Mouse (Mus musculus): ENCODE results near the gene Cpne4. TPM values are rescaled to one million over a fixed set of nuclear protein-coding genes. Genes with fewer than 3 reads are reported as not detected.
A peak's percentile ranks its signal among the peaks of the same experiment; 100 is the strongest.

The Cpne4 gene
- not detected in 2 replicates for polyA plus RNA-seq (2011; ENCODE audit: insufficient read depth, insufficient read length, low read depth, missing spikeins)

- Histone ChIP-seq H3K36me3 (ENCODE audit: control insufficient read depth, insufficient read depth, low read length, poor library complexity, severe bottlenecking) (no peaks in the 10 kb centered on the region), H3K9me3 (replicated peaks; ENCODE audit: control insufficient read depth, insufficient read depth, low read length, poor library complexity, severe bottlenecking) (no peaks in the 10 kb centered on the region), H3K27me3 (ENCODE audit: control insufficient read depth, insufficient read depth, low read length, poor library complexity, severe bottlenecking) (no peaks in the 10 kb centered on the region), H3K4me1 (ENCODE audit: control insufficient read depth, insufficient read depth, low read length) (no peaks in the 10 kb centered on the region), H3K27ac (ENCODE audit: insufficient read depth, low read length) (no peak within 1 kb of the TSS), H3K9ac (ENCODE audit: low read depth, poor library complexity, severe bottlenecking) (no peak within 1 kb of the TSS), H3K4me3 (ENCODE audit: low read depth, low read length) (no peak within 1 kb of the TSS)
- TF ChIP-seq POLR2A (IDR thresholded peaks at IDR 0.05; ENCODE audit: insufficient read depth, low read length) (no peak), EP300 (IDR thresholded peaks at IDR 0.05; ENCODE audit: insufficient read depth, low read depth, low read length) (no peak), CTCF (IDR thresholded peaks at IDR 0.05; ENCODE audit: low read depth, low read length) (no peak)
Measured at GRCm38 (mm10) chr9:104546986-104547385, at the start of gene Cpne4. Gene Cpne4 (plus strand): TSS chr9:104547286.

DNA sequence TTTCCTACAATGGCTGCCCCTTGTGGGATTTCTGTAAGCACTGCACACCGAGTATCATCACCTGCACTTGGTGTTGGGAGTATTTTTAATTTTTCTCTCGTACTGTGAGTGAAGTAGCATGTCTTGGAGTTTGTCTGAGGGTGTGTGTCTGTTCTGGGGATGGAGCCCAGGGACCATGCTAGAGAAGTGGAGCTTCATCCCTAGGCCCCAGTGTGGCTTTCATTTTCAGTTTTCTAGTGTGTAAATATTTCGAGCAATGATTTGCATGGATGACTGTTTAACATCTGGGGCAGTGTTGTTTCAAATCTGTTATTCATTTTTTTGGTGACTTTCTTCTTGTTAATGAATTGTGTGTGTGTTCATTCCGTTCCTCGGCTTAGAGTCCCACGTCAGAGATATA lies 31.9 kb upstream of the Cpne4 start:
- no peaks in the 10 kb centered on the region for H3K36me3 ChIP-seq (ENCODE audit: control insufficient read depth, insufficient read depth, low read length, poor library complexity, severe bottlenecking)

GRCm38 (mm10) chr9:104535508-104535907 lies 11.6 kb upstream of the Cpne4 start:
- no peak for TF ChIP-seq POLR2A (IDR thresholded peaks at IDR 0.05; ENCODE audit: insufficient read depth, low read length)
- TF ChIP-seq CTCF (IDR thresholded peaks at IDR 0.05; ENCODE audit: low read depth, low read length) = peak; percentile 67
- Histone ChIP-seq H3K9ac (ENCODE audit: low read depth, poor library complexity, severe bottlenecking) (no peak overlapping the region), H3K4me3 (ENCODE audit: low read depth, low read length) (no peak overlapping the region), H3K27me3 (ENCODE audit: control insufficient read depth, insufficient read depth, low read length, poor library complexity, severe bottlenecking) (no peaks in the 10 kb centered on the region), H3K9me3 (replicated peaks; ENCODE audit: control insufficient read depth, insufficient read depth, low read length, poor library complexity, severe bottlenecking) (no peaks in the 10 kb centered on the region), H3K4me1 (ENCODE audit: control insufficient read depth, insufficient read depth, low read length) (no peaks in the 10 kb centered on the region), H3K36me3 (ENCODE audit: control insufficient read depth, insufficient read depth, low read length, poor library complexity, severe bottlenecking) (no peaks in the 10 kb centered on the region), H3K27ac (ENCODE audit: insufficient read depth, low read length) (no peak overlapping the region)

More for the DNA sequence above, 31.9 kb upstream of the Cpne4 start:
- no peak overlapping the region for H3K4me3 ChIP-seq (ENCODE audit: low read depth, low read length)
- no peak overlapping the region for H3K27ac ChIP-seq (ENCODE audit: insufficient read depth, low read length)
- H3K9ac ChIP-seq (ENCODE audit: low read depth, poor library complexity, severe bottlenecking) = no peak overlapping the region
- H3K9me3 ChIP-seq (replicated peaks; ENCODE audit: control insufficient read depth, insufficient read depth, low read length, poor library complexity, severe bottlenecking) = no peaks in the 10 kb centered on the region
- H3K27me3 ChIP-seq (ENCODE audit: control insufficient read depth, insufficient read depth, low read length, poor library complexity, severe bottlenecking) = no peaks in the 10 kb centered on the region
- no peak for TF ChIP-seq POLR2A (IDR thresholded peaks at IDR 0.05; ENCODE audit: insufficient read depth, low read length)
- no peak for TF ChIP-seq CTCF (IDR thresholded peaks at IDR 0.05; ENCODE audit: low read depth, low read length)
- TF ChIP-seq EP300 (IDR thresholded peaks at IDR 0.05; ENCODE audit: insufficient read depth, low read depth, low read length) = no peak
- H3K4me1 ChIP-seq (ENCODE audit: control insufficient read depth, insufficient read depth, low read length) = no peaks in the 10 kb centered on the region

GRCm38 (mm10) chr9:104565815-104566214 lies 18.7 kb downstream of the Cpne4 start:
- Histone ChIP-seq H3K4me1 (ENCODE audit: control insufficient read depth, insufficient read depth, low read length) (no peaks in the 10 kb centered on the region), H3K4me3 (ENCODE audit: low read depth, low read length) (no peak overlapping the region), H3K9ac (ENCODE audit: low read depth, poor library complexity, severe bottlenecking) (no peak overlapping the region), H3K27ac (ENCODE audit: insufficient read depth, low read length) (no peak overlapping the region), H3K36me3 (ENCODE audit: control insufficient read depth, insufficient read depth, low read length, poor library complexity, severe bottlenecking) (no peaks in the 10 kb centered on the region), H3K27me3 (ENCODE audit: control insufficient read depth, insufficient read depth, low read length, poor library complexity, severe bottlenecking) (no peaks in the 10 kb centered on the region), H3K9me3 (replicated peaks; ENCODE audit: control insufficient read depth, insufficient read depth, low read length, poor library complexity, severe bottlenecking) (no peaks in the 10 kb centered on the region)
- TF ChIP-seq CTCF (IDR thresholded peaks at IDR 0.05; ENCODE audit: low read depth, low read length) (no peak), EP300 (IDR thresholded peaks at IDR 0.05; ENCODE audit: insufficient read depth, low read depth, low read length) (no peak), POLR2A (IDR thresholded peaks at IDR 0.05; ENCODE audit: insufficient read depth, low read length) (no peak)

GRCm38 (mm10) chr9:104566468-104566867 lies 19.4 kb downstream of the Cpne4 start:
- H3K36me3 ChIP-seq (ENCODE audit: control insufficient read depth, insufficient read depth, low read length, poor library complexity, severe bottlenecking) = no peaks in the 10 kb centered on the region
- no peak overlapping the region for H3K9ac ChIP-seq (ENCODE audit: low read depth, poor library complexity, severe bottlenecking)
- TF ChIP-seq CTCF (IDR thresholded peaks at IDR 0.05; ENCODE audit: low read depth, low read length) = no peak
- no peak for TF ChIP-seq POLR2A (IDR thresholded peaks at IDR 0.05; ENCODE audit: insufficient read depth, low read length)
- no peak for TF ChIP-seq EP300 (IDR thresholded peaks at IDR 0.05; ENCODE audit: insufficient read depth, low read depth, low read length)
- H3K9me3 ChIP-seq (replicated peaks; ENCODE audit: control insufficient read depth, insufficient read depth, low read length, poor library complexity, severe bottlenecking) = no peaks in the 10 kb centered on the region
- no peak overlapping the region for H3K27ac ChIP-seq (ENCODE audit: insufficient read depth, low read length)
- H3K4me1 ChIP-seq (ENCODE audit: control insufficient read depth, insufficient read depth, low read length) = no peaks in the 10 kb centered on the region
- H3K27me3 ChIP-seq (ENCODE audit: control insufficient read depth, insufficient read depth, low read length, poor library complexity, severe bottlenecking) = no peaks in the 10 kb centered on the region
- H3K4me3 ChIP-seq (ENCODE audit: low read depth, low read length) = no peak overlapping the region

DNA sequence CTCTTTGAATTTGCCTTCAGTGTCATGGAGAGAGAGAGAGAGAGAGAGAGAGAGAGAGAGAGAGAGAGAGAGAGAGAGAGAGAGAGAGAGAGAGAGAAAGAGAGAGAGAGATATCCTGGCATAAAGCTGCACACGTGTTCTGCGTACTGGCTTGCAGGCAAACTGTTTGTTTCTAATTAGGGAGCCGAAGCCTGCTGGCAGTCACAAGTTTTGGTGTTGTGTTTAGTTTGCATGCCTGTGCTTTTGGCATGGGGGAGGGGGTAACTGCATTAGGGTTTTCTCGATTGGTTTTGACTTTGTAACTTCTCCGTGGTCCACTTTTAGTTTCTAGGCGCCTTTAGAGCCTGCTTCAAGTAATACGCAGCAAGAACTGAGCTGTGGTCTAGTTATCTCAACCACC lies 20.0 kb downstream of the Cpne4 start:
- no peaks in the 10 kb centered on the region for H3K36me3 ChIP-seq (ENCODE audit: control insufficient read depth, insufficient read depth, low read length, poor library complexity, severe bottlenecking)

More for the DNA sequence above, 20.0 kb downstream of the Cpne4 start:
- H3K27ac ChIP-seq (ENCODE audit: insufficient read depth, low read length) = no peak overlapping the region
- H3K27me3 ChIP-seq (ENCODE audit: control insufficient read depth, insufficient read depth, low read length, poor library complexity, severe bottlenecking) = no peaks in the 10 kb centered on the region
- no peaks in the 10 kb centered on the region for H3K4me1 ChIP-seq (ENCODE audit: control insufficient read depth, insufficient read depth, low read length)
- no peaks in the 10 kb centered on the region for H3K9me3 ChIP-seq (replicated peaks; ENCODE audit: control insufficient read depth, insufficient read depth, low read length, poor library complexity, severe bottlenecking)
- TF ChIP-seq POLR2A (IDR thresholded peaks at IDR 0.05; ENCODE audit: insufficient read depth, low read length) (no peak), CTCF (IDR thresholded peaks at IDR 0.05; ENCODE audit: low read depth, low read length) (no peak), EP300 (IDR thresholded peaks at IDR 0.05; ENCODE audit: insufficient read depth, low read depth, low read length) (no peak)
- no peak overlapping the region for H3K9ac ChIP-seq (ENCODE audit: low read depth, poor library complexity, severe bottlenecking)
- H3K4me3 ChIP-seq (ENCODE audit: low read depth, low read length) = no peak overlapping the region

Data from ES-Bruce4 (cell line).